Mouse (Mus musculus) myocyte (in vitro differentiated cells): ENCODE data around the gene Fndc10. TPM values are rescaled to one million over a fixed set of nuclear protein-coding genes. Genes with fewer than 3 reads are reported as not detected.
"Not testable (repeated sequence)": the region's sequence is repeated elsewhere in the genome, so short reads cannot be mapped to it uniquely, and the experiment has no call there.

ENCODE experiments used
- H3K27me3 ChIP-seq: one replicate; pipeline ENCODE4 v1.6.1; 2011; ENCODE audit not compliant: control insufficient read depth, insufficient read depth, insufficient read length
- H3K36me3 ChIP-seq: one replicate; pipeline ENCODE4 v1.6.1; 2011; ENCODE audit not compliant: control insufficient read depth, insufficient read depth
- H3K4me2 ChIP-seq: one replicate; pipeline ENCODE4 v1.6.1; 2011; ENCODE audit warnings: low read depth, control low read depth
- H3K4me3 ChIP-seq: one replicate; pipeline ENCODE4 v1.5.1; 2011; ENCODE audit warnings: mild to moderate bottlenecking, control low read depth, moderate library complexity
- H3K79me2 ChIP-seq: one replicate; pipeline ENCODE4 v1.6.1; 2011; ENCODE audit not compliant: control insufficient read depth, insufficient read depth
- H3ac ChIP-seq: one replicate; pipeline ENCODE4 v1.6.1; 2011; ENCODE audit not compliant: control insufficient read depth, insufficient read length
- CEBPB ChIP-seq: IDR thresholded peaks from 2 replicates; pipeline ENCODE4 v1.6.1; 2011; ENCODE audit warnings: mild to moderate bottlenecking, moderate library complexity; ENCODE audit not compliant: poor library complexity, insufficient read depth, severe bottlenecking
- E2F4 ChIP-seq: IDR thresholded peaks from one replicate; pipeline ENCODE4 v1.6.1; 2011; ENCODE audit warnings: mild to moderate bottlenecking, control low read depth, moderate library complexity; ENCODE audit not compliant: insufficient read depth
- MAX ChIP-seq: IDR thresholded peaks from one replicate; pipeline ENCODE4 v1.6.1; 2011; ENCODE audit warnings: low read depth, mild to moderate bottlenecking, control low read depth
- MYOD1 ChIP-seq, 3 experiments: IDR thresholded peaks; one replicate each; pipeline ENCODE4 v1.6.1; 2011; ENCODE audit warnings: control low read depth in 2 of 3, low read depth in 2 of 3, mild to moderate bottlenecking in 2 of 3, moderate library complexity in 1 of 3; ENCODE audit not compliant: insufficient read length in 2 of 3, control insufficient read depth in 1 of 3
- MYOG ChIP-seq, 3 experiments: IDR thresholded peaks; one replicate each; pipeline ENCODE4 v1.6.1; 2011; ENCODE audit warnings: control low read depth in 2 of 3, low read depth in 2 of 3, mild to moderate bottlenecking in 2 of 3; ENCODE audit not compliant: insufficient read length in 2 of 3, control insufficient read depth in 1 of 3, insufficient read depth in 1 of 3
- POLR2A ChIP-seq: IDR thresholded peaks from one replicate; pipeline ENCODE4 v1.6.1; 2011; ENCODE audit warnings: low read depth, mild to moderate bottlenecking, control low read depth, moderate library complexity; ENCODE audit not compliant: insufficient read length
- POLR2AphosphoS2 ChIP-seq: IDR thresholded peaks from one replicate; pipeline ENCODE4 v1.6.1; 2011; ENCODE audit warnings: low read depth, control low read depth; ENCODE audit not compliant: insufficient read length
- REST ChIP-seq: IDR thresholded peaks from one replicate; pipeline ENCODE4 v1.6.1; 2011; ENCODE audit warnings: mild to moderate bottlenecking, control low read depth, moderate library complexity; ENCODE audit not compliant: insufficient read depth, insufficient read length
- SRF ChIP-seq: IDR thresholded peaks from one replicate; pipeline ENCODE4 v1.6.1; 2011; ENCODE audit warnings: low read depth; ENCODE audit not compliant: control insufficient read depth, insufficient read length
- TCF12 ChIP-seq: IDR thresholded peaks from one replicate; pipeline ENCODE4 v1.6.1; 2011; ENCODE audit warnings: mild to moderate bottlenecking, control low read depth; ENCODE audit not compliant: poor library complexity, insufficient read depth, severe bottlenecking
- TCF3 ChIP-seq: IDR thresholded peaks from one replicate; pipeline ENCODE4 v1.6.1; 2011; ENCODE audit warnings: low read depth, control low read depth; ENCODE audit not compliant: insufficient read length
- USF1 ChIP-seq: IDR thresholded peaks from one replicate; pipeline ENCODE4 v1.6.1; 2011; ENCODE audit warnings: low read depth, mild to moderate bottlenecking, control low read depth, moderate library complexity
- polyA plus RNA-seq: library from polyadenylated mRNA; unstranded; fragments of >200 nt; fragmentation: generic; extraction: Trizol; gene quantifications from one replicate; pipeline ENCODE4 v1.2.1, GENCODE M21; 2012; ENCODE audit warnings: missing spikeins

Gene Fndc10
- polyA plus RNA-seq, 1 experiment: 8.3 TPM

GRCm38 (mm10) chr4:155739152-155739551, 45.0 kb downstream of the Fndc10 start:
- Histone ChIP-seq H3K4me3 (no peak overlapping the region), H3K36me3 (peaks cover 18% of the 10 kb centered on the region)
- TF ChIP-seq POLR2AphosphoS2: peak; percentile 34
- TF ChIP-seq TCF12: no peak

GRCm38 (mm10) chr4:155739741-155740636, 45.8 kb downstream of the Fndc10 start:
- H3K27me3 ChIP-seq: no peaks in the 10 kb centered on the region
- no peak for TF ChIP-seq MAX
- no peak for TF ChIP-seq TCF3
- no peak for TF ChIP-seq CEBPB
- peak; percentile 85 for TF ChIP-seq POLR2AphosphoS2
- peak in 2 of 3 experiments; percentile 55 to 62 for TF ChIP-seq MYOD1 (IDR thresholded peaks at IDR 0.05; ENCODE audit: control insufficient read depth in 1 of 3, insufficient read length in 2 of 3, low read depth in 2 of 3)
- TF ChIP-seq MYOG (IDR thresholded peaks at IDR 0.05; ENCODE audit: control insufficient read depth in 1 of 3, insufficient read depth in 1 of 3, insufficient read length in 2 of 3, low read depth in 2 of 3): peak in 1 of 3 experiments; percentile 22
- TF ChIP-seq SRF: no peak
- TF ChIP-seq REST: no peak
- no peak for TF ChIP-seq USF1
- TF ChIP-seq POLR2A: peak; percentile 47
- TF ChIP-seq E2F4: no peak
- no peak for TF ChIP-seq TCF12
- no peak overlapping the region for H3K4me2 ChIP-seq
- no peaks in the 10 kb centered on the region for H3K79me2 ChIP-seq
- H3K36me3 ChIP-seq: peaks cover 18% of the 10 kb centered on the region
- H3ac ChIP-seq: no peak overlapping the region
- H3K4me3 ChIP-seq: no peak overlapping the region

More at GRCm38 (mm10) chr4:155739152-155739551, 45.0 kb downstream of the Fndc10 start:
- Histone ChIP-seq H3K4me2 (no peak overlapping the region), H3K79me2 (no peaks in the 10 kb centered on the region), H3K27me3 (no peaks in the 10 kb centered on the region), H3ac (no peak overlapping the region)

- peaks cover 18% of the 10 kb centered on the region for H3K36me3 ChIP-seq
- not testable (repeated sequence) for H3K4me3 ChIP-seq, H3K27me3 ChIP-seq, H3K79me2 ChIP-seq, H3K4me2 ChIP-seq, H3ac ChIP-seq
These were observed 46.5 kb downstream of the Fndc10 start for GRCm38 (mm10) chr4:155740681-155741080.

DNA sequence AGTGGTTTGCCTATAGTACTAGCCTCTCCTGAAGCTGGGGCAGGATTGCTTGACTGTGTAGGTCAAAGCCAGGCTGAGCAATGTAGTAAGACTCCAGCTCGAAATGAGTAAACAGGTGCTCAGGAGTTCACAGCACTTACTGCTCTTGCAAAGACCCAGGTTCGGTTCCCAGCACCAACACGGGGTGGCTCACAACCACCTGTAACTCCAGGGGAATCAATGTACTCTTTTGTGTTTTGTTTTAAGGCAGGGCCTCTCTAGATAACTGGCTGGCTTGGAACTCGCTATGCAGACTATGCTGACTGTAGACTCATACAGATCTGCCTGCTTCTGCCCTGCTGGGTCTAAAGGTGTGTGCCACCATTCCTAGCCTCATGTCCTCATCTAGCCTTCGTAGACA, 48.5 kb downstream of the Fndc10 start:
- Histone ChIP-seq H3K36me3 (peaks cover 15% of the 10 kb centered on the region), H3K4me2 (no peak overlapping the region), H3ac (no peak overlapping the region), H3K27me3 (no peaks in the 10 kb centered on the region), H3K79me2 (no peaks in the 10 kb centered on the region), H3K4me3 (no peak overlapping the region)
- no peak for TF ChIP-seq USF1
- no peak for TF ChIP-seq E2F4
- no peak for TF ChIP-seq MYOD1 (IDR thresholded peaks at IDR 0.05; ENCODE audit: control insufficient read depth in 1 of 3, insufficient read length in 2 of 3, low read depth in 2 of 3)
- no peak for TF ChIP-seq CEBPB
- TF ChIP-seq TCF12: no peak
- no peak for TF ChIP-seq SRF
- TF ChIP-seq MAX: no peak
- no peak for TF ChIP-seq POLR2A
- TF ChIP-seq TCF3: no peak
- TF ChIP-seq POLR2AphosphoS2: no peak
- no peak for TF ChIP-seq REST
- no peak for TF ChIP-seq MYOG (IDR thresholded peaks at IDR 0.05; ENCODE audit: control insufficient read depth in 1 of 3, insufficient read depth in 1 of 3, insufficient read length in 2 of 3, low read depth in 2 of 3)

DNA sequence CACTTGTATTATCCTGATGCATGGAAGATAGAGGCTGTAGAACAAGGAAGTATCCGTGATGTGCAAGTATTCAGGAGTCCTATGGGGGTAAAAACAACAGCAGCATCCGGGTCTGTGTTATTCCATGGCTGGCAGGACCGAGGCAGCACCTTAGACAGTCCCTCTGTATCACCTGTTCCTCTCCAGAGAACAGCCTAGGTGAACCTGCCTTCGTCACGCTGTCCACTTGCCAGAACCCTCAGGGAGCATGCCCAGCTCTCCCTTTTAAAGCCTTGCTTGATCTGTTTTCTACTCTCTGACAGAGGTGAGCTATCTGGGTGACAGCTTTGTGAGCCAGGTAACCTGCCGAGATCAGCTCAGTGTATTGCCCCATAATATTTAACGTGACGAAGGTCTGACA, 50.3 kb downstream of the Fndc10 start:
- Histone ChIP-seq H3K27me3 (no peaks in the 10 kb centered on the region), H3ac (no peak overlapping the region), H3K4me2 (no peak overlapping the region), H3K36me3 (peaks cover 29% of the 10 kb centered on the region), H3K79me2 (no peaks in the 10 kb centered on the region), H3K4me3 (no peak overlapping the region)
- TF ChIP-seq POLR2AphosphoS2 (no peak), MYOG (IDR thresholded peaks at IDR 0.05; ENCODE audit: control insufficient read depth in 1 of 3, insufficient read depth in 1 of 3, insufficient read length in 2 of 3, low read depth in 2 of 3) (no peak), SRF (no peak), REST (no peak), TCF12 (no peak), E2F4 (no peak), TCF3 (no peak), MAX (no peak), MYOD1 (IDR thresholded peaks at IDR 0.05; ENCODE audit: control insufficient read depth in 1 of 3, insufficient read length in 2 of 3, low read depth in 2 of 3) (no peak), CEBPB (no peak), POLR2A (no peak), USF1 (no peak)
